Mouse (Mus musculus) frontal cortex, postnatal 14 days (tissue): Measurements from ENCODE around the gene Tpi1.

Source experiments
- DNase-seq, 2 experiments: peaks; one replicate each; pipeline ENCODE4 v3.0.0; 2022; ENCODE audit warnings: low spot score in 2 of 2

Gene Tpi1

GRCm38 (mm10) chr6:124813933-124814332, at the start of gene Tpi1:
Gene Tpi1, minus strand, starts transcription at chr6:124814296.
- DNase-seq, result peak; percentile 82 to 86

- DNase-seq, result no peak
These were observed 49.1 kb upstream of the Tpi1 start for GRCm38 (mm10) chr6:124863125-124863657.

- DNase-seq, result peak in 1 of 2 experiments; percentile 32
These were observed 48.5 kb upstream of the Tpi1 start for GRCm38 (mm10) chr6:124862406-124863124.

- no peak for DNase-seq
These were observed 47.7 kb upstream of the Tpi1 start for GRCm38 (mm10) chr6:124861802-124862201.

GRCm38 (mm10) chr6:124861266-124861665, 47.2 kb upstream of the Tpi1 start:
- DNase-seq, result no peak

GRCm38 (mm10) chr6:124860511-124860910, 46.4 kb upstream of the Tpi1 start:
- no peak for DNase-seq

- peak; percentile 75 to 84 for DNase-seq
These were observed 45.6 kb upstream of the Tpi1 start for GRCm38 (mm10) chr6:124859725-124860124.

GRCm38 (mm10) chr6:124858561-124859318, 44.6 kb upstream of the Tpi1 start:
- DNase-seq, result no peak

- no peak for DNase-seq
These were observed 43.9 kb upstream of the Tpi1 start for GRCm38 (mm10) chr6:124857840-124858530.

GRCm38 (mm10) chr6:124856916-124857839, 43.1 kb upstream of the Tpi1 start, which contains the start of gene P3h3:
Gene P3h3, minus strand, starts transcription at chr6:124857752.
- peak; percentile 83 to 85 for DNase-seq

GRCm38 (mm10) chr6:124856321-124856720, 42.2 kb upstream of the Tpi1 start:
- peak; percentile 50 to 57 for DNase-seq

- DNase-seq, result no peak
These were observed 40.6 kb upstream of the Tpi1 start for GRCm38 (mm10) chr6:124854647-124855046.

GRCm38 (mm10) chr6:124850535-124850934, 36.4 kb upstream of the Tpi1 start:
- DNase-seq, result no peak

GRCm38 (mm10) chr6:124847305-124847704, 33.2 kb upstream of the Tpi1 start:
- peak; percentile 86 to 96 for DNase-seq

GRCm38 (mm10) chr6:124840241-124841167, 26.4 kb upstream of the Tpi1 start, which contains the start of gene Gnb3:
Gene Gnb3, minus strand, starts transcription at chr6:124840275.
- DNase-seq, result no peak

- DNase-seq, result no peak
These were observed 25.7 kb upstream of the Tpi1 start for GRCm38 (mm10) chr6:124839805-124840204.

- DNase-seq, result no peak
These were observed 22.3 kb upstream of the Tpi1 start for GRCm38 (mm10) chr6:124836411-124836810.

- DNase-seq, result no peak
These were observed 21.4 kb upstream of the Tpi1 start for GRCm38 (mm10) chr6:124835531-124835930.

GRCm38 (mm10) chr6:124834512-124835081, 20.5 kb upstream of the Tpi1 start:
- DNase-seq, result no peak
